Mouse (Mus musculus) intestine, embryonic 16.5 days (tissue): ENCODE measurements around the gene Cst13. TPM values are rescaled to one million over a fixed set of nuclear protein-coding genes. Genes with fewer than 3 reads are reported as not detected.
A peak's percentile ranks its signal among the peaks of the same experiment; 100 is the strongest.

ENCODE experiments used
- ATAC-seq: fragments of 200-750 bp; cut with Nextera tagmentation; 2 replicates; pipeline ENCODE4 v1.8.0; 2017; ENCODE audit warnings: moderate TSS enrichment, moderate library complexity
- H3K27ac ChIP-seq: fragments of 300-500 bp; sonication (generic); 2 replicates; pipeline ENCODE4 v1.5.1; 2014; ENCODE audit warnings: mild to moderate bottlenecking, low read length
- H3K27me3 ChIP-seq: fragments of 300-500 bp; sonication (generic); replicated peaks from 2 replicates; pipeline ENCODE4 v1.6.1; 2014; ENCODE audit warnings: low read length, control low read depth, mixed read lengths; ENCODE audit not compliant: control insufficient read depth, insufficient read depth
- H3K36me3 ChIP-seq: fragments of 300-500 bp; sonication (generic); 2 replicates; pipeline ENCODE4 v1.6.1; 2014; ENCODE audit warnings: low read length, control low read depth; ENCODE audit not compliant: control insufficient read depth, insufficient read depth
- H3K4me1 ChIP-seq: fragments of 300-500 bp; sonication (generic); 2 replicates; pipeline ENCODE4 v1.6.1; 2014; ENCODE audit warnings: low read length, control low read depth, mixed read lengths; ENCODE audit not compliant: control insufficient read depth, insufficient read depth
- H3K4me2 ChIP-seq: fragments of 300-500 bp; sonication (generic); 2 replicates; pipeline ENCODE4 v1.6.1; 2014; ENCODE audit warnings: low read depth, low read length, control low read depth
- H3K4me3 ChIP-seq: fragments of 300-500 bp; sonication (generic); 2 replicates; pipeline ENCODE4 v1.5.1; 2014; ENCODE audit warnings: mild to moderate bottlenecking, low read length
- H3K9ac ChIP-seq: fragments of 300-500 bp; sonication (generic); 2 replicates; pipeline ENCODE4 v1.6.1; 2014; ENCODE audit warnings: low read depth, low read length
- H3K9me3 ChIP-seq: fragments of 300-500 bp; sonication (generic); 2 replicates; pipeline ENCODE4 v1.6.1; 2016; ENCODE audit warnings: low read length, control low read depth; ENCODE audit not compliant: control insufficient read depth
- WGBS: fragments of 180-500 bp; shearing (Covaris S2); extraction: QIAGEN DNeasy Blood & Tissue Kit; methylation state at CpG from one replicate; pipeline ENCODE4 v1.1.7; 2014; 5-methylcytosine and 5-hydroxymethylcytosine counted together
- polyA plus RNA-seq: library from polyadenylated mRNA; unstranded; fragments of >200 nt; fragmentation: Nextera tagmentation; extraction: Ambion mirVana; gene quantifications from 2 replicates; pipeline ENCODE4 v1.2.1, GENCODE M21; 2015

Cst13 gene
- polyA plus RNA-seq, 1 experiment from 2014 or later: not detected

DNA sequence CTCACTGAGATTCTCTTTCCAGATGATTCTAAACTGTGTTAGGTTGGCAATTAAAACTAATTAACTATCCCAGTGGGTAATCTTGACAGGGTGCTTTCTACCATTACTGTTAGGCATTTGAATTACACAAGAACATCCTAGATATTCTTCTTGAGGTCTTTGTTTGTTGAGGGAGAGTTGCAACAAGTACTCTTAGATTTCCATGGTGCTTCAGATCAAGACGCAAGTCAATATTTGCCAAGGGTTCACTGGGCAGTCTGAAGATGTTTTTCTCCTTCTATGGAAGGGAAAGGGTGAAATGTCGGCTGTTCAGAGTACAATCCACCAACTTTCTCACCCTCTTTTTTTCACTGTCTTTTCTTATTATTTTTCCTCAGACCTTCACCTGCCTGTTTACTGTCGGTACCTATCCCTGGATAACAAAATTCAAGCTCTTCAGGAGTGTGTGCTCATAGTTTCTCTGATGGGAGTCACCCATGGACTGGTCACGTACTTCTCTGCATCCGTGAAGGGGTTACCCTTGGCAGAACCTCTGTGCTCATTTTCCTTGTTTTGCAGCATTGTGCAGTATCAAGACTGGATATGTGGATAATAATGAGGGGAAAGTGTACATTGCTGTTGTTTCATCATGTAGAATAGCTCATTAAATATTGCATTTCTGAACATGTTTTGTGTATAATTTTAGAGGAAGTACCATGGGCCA is 18.3 kb downstream of the Cst13 start:
- Histone ChIP-seq H3K9me3 (no peaks in the 10 kb centered on the region), H3K4me1 (no peaks in the 10 kb centered on the region), H3K36me3 (no peaks in the 10 kb centered on the region), H3K27me3 (peaks cover 10% of the 10 kb centered on the region), H3K4me3 (no peak overlapping the region), H3K4me2 (no peak overlapping the region), H3K27ac (no peak overlapping the region), H3K9ac (no peak overlapping the region)
- ATAC-seq: no peak
- WGBS: 79% methylated on average over 5 of the region's 5 CpGs

DNA sequence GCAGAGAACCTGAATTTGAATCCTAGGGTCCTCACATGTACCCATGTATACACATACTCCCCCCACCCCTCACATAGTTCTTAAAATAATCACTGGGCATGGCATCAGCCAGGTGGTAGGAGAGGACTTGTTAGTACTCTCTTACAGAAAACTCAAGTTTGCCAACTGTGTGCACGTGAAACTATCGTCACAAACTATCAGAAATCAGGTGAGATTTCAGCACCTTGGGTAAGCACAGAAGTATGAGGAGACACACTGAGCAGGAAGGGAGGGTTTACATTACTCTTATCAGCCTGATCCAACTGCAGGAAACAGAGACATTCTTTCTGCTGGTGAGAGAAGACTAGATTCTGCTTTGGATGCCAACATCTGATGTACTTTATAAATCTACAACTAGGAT is 19.3 kb downstream of the Cst13 start:
- H3K9me3 ChIP-seq: no peaks in the 10 kb centered on the region
- no peaks in the 10 kb centered on the region for H3K4me1 ChIP-seq
- H3K36me3 ChIP-seq: no peaks in the 10 kb centered on the region
- no peak overlapping the region for H3K4me3 ChIP-seq
- peaks cover 10% of the 10 kb centered on the region for H3K27me3 ChIP-seq
- 83% methylated on average over 2 of the region's 2 CpGs for WGBS
- no peak overlapping the region for H3K4me2 ChIP-seq
- H3K27ac ChIP-seq: no peak overlapping the region
- no peak overlapping the region for H3K9ac ChIP-seq
- ATAC-seq: no peak

- H3K4me2 ChIP-seq: peak overlapping the region; percentile 22; the same call in 1 of the 2 replicates
- ATAC-seq: peak; percentile 74
These were observed 31.4 kb downstream of the Cst13 start for GRCm38 (mm10) chr2:148851116-148851906.

DNA sequence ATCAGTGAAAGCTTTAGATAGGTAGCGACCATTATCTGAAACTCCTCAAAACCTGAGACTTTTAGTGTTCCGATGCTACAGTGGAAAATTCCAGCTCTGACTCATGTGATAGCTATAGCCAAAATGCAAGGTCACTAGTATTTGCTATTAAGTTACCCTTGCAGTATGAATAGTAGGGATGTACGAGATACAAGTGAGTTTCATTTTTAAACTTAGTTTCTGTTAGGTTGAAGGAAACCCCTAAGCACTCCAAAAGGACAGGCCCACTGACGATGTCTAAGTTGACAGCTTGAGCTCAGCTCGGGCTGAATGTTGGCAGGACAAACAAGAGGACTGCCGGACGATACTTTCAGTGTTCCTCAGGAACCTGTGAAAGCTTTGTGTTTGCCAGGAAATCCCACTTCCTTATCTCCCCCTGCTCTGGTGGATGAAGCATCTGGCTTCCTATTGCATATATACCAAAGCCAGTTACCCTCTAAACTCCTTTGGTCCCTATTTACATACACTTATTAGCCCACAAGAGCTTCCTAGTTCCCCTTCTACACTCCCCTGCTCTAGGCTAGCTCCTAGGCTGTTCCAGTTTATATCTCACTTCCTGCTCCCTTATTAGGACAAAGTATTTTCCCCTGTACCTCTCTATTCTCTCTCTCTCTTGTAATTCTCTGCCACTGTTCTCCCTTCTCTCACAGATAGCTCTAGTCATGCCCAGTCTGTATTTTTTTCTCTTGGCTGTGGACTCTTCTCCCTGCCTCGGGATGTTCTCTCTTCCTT is 36.9 kb downstream of the Cst13 start:
- Histone ChIP-seq H3K4me3 (no peak overlapping the region), H3K4me1 (no peaks in the 10 kb centered on the region), H3K36me3 (no peaks in the 10 kb centered on the region), H3K27ac (no peak overlapping the region), H3K4me2 (no peak overlapping the region), H3K9me3 (no peaks in the 10 kb centered on the region), H3K27me3 (no peaks in the 10 kb centered on the region), H3K9ac (no peak overlapping the region)
- WGBS: 56% methylated on average over 8 of the region's 8 CpGs
- ATAC-seq: no peak

More at GRCm38 (mm10) chr2:148851116-148851906, 31.4 kb downstream of the Cst13 start:
- Histone ChIP-seq H3K4me3 (no peak overlapping the region), H3K9ac (no peak overlapping the region), H3K27me3 (peaks cover under 1% of the 10 kb centered on the region; the same call in 1 of the 2 replicates), H3K27ac (no peak overlapping the region), H3K4me1 (no peaks in the 10 kb centered on the region), H3K9me3 (no peaks in the 10 kb centered on the region), H3K36me3 (no peaks in the 10 kb centered on the region)
- WGBS: 46% methylated on average over 8 of the region's 8 CpGs

DNA sequence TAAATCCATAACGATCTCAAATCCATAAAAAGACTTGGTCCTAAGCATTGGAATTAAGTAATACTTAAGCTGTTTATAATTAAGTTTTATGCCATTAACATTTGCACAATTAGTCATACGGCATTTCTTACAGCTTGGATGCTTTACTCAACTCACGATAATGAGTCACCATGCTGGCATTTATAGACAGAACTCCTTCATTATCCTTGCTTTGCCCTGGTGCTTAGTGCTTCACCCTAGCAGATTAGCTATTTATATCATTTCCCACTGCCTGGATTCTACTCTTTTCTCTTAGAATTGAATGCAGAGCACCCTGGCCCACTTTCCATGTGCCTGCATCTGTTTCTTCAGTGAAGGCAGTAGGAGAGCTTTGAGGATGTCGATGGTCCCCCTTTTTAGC is 37.6 kb downstream of the Cst13 start:
- H3K4me2 ChIP-seq: no peak overlapping the region
- H3K27me3 ChIP-seq: no peaks in the 10 kb centered on the region
- no peak overlapping the region for H3K4me3 ChIP-seq
- H3K9me3 ChIP-seq: no peaks in the 10 kb centered on the region
- WGBS: 71% methylated on average over 4 of the region's 4 CpGs
- no peak overlapping the region for H3K9ac ChIP-seq
- no peak overlapping the region for H3K27ac ChIP-seq
- H3K4me1 ChIP-seq: no peaks in the 10 kb centered on the region
- no peaks in the 10 kb centered on the region for H3K36me3 ChIP-seq
- ATAC-seq: no peak

- no peak overlapping the region for H3K4me3 ChIP-seq
- WGBS: 85% methylated on average over 4 of the region's 4 CpGs
- no peaks in the 10 kb centered on the region for H3K36me3 ChIP-seq
- no peak overlapping the region for H3K27ac ChIP-seq
- H3K27me3 ChIP-seq: no peaks in the 10 kb centered on the region
- no peaks in the 10 kb centered on the region for H3K4me1 ChIP-seq
- H3K9me3 ChIP-seq: no peaks in the 10 kb centered on the region
- no peak overlapping the region for H3K9ac ChIP-seq
- ATAC-seq: no peak
- no peak overlapping the region for H3K4me2 ChIP-seq
These were observed 41.1 kb downstream of the Cst13 start for GRCm38 (mm10) chr2:148860993-148861392.

- Histone ChIP-seq H3K9me3 (no peaks in the 10 kb centered on the region), H3K9ac (no peak overlapping the region), H3K27me3 (no peaks in the 10 kb centered on the region), H3K27ac (no peak overlapping the region), H3K4me2 (no peak overlapping the region), H3K36me3 (no peaks in the 10 kb centered on the region), H3K4me3 (no peak overlapping the region), H3K4me1 (no peaks in the 10 kb centered on the region)
- ATAC-seq: no peak
These were observed 41.8 kb downstream of the Cst13 start for GRCm38 (mm10) chr2:148861693-148862092.

- Histone ChIP-seq H3K9ac (no peak within 1 kb of the TSS), H3K36me3 (no peaks in the 10 kb centered on the region), H3K4me3 (no peak within 1 kb of the TSS), H3K27ac (no peak within 1 kb of the TSS), H3K9me3 (no peaks in the 10 kb centered on the region), H3K27me3 (no peaks in the 10 kb centered on the region), H3K4me1 (no peaks in the 10 kb centered on the region), H3K4me2 (no peak within 1 kb of the TSS)
- WGBS: 46% methylated on average over 2 of the region's 2 CpGs
- ATAC-seq: no peak
These were observed 45.1 kb downstream of the Cst13 start, which contains the start of gene 9230104L09Rik for GRCm38 (mm10) chr2:148864966-148865365. TSS of gene 9230104L09Rik (minus strand) at chr2:148865038.

GRCm38 (mm10) chr2:148868959-148869358 is 49.1 kb downstream of the Cst13 start:
- Histone ChIP-seq H3K4me1 (peaks cover 4% of the 10 kb centered on the region), H3K27ac (no peak overlapping the region), H3K27me3 (no peaks in the 10 kb centered on the region), H3K9ac (no peak overlapping the region), H3K4me2 (no peak overlapping the region), H3K9me3 (no peaks in the 10 kb centered on the region), H3K36me3 (peaks cover 7% of the 10 kb centered on the region; the same call in 1 of the 2 replicates), H3K4me3 (no peak overlapping the region)
- 63% methylated on average over 1 of the region's 1 CpGs for WGBS
- no peak for ATAC-seq
